In the genomic region with DNA sequence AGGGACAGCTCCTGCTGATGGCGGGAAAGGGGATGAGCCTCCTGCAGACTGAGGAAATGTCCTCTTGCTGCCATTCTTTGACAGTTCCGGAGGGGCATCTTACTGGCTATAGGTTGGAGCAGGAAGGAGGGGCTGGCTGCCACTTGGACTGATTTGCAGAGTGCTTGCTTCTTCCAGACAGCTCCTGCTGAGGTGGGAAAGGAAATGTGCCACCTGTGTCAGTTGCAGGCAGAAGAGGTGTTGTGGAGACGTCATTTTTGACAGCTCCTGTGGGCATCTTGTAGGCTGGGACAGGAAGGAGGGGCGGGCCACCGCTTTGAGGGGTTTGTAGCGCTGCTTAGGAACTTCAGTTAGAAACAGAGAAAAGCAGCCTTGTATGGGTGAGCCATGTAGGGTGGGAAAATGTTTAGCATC, we compare ENCODE assay signal across 8 mouse cellular contexts. TPM values are rescaled to one million over a fixed set of nuclear protein-coding genes. Genes with fewer than 3 reads are reported as not detected.
DNase-seq lines count a peak whose midpoint lies in the region; ATAC-seq and TF ChIP-seq lines count a peak whose summit lies in the region.

No protein-coding gene starts in this region.

- H3K4me3 ChIP-seq in heart, embryonic 14.5 days (ENCODE audit: control insufficient read depth in 1 of 2, insufficient read depth in 1 of 2, low read depth in 1 of 2, low read length in 2 of 2): peak overlapping the region; percentile 41 to 54; a peak in 3 of 4 replicates
- H3K4me3 ChIP-seq in midbrain, postnatal 0 days (ENCODE audit: low read depth, low read length): peak overlapping the region; percentile 38

- no peak for TF ChIP-seq POLR2A in brain, embryonic 14.5 days (IDR thresholded peaks at IDR 0.05; ENCODE audit: borderline replicate concordance, extremely low read depth, insufficient read depth, insufficient read length, poor library complexity, severe bottlenecking)

- no peaks in the 10 kb centered on the region for H3K9me3 ChIP-seq in heart, embryonic 14.5 days (ENCODE audit: control insufficient read depth, low read length)
- no peaks in the 10 kb centered on the region for H3K9me3 ChIP-seq in midbrain, postnatal 0 days (ENCODE audit: low read length)

- WGBS in heart, embryonic 14.5 days: 48% methylated on average over 6 of the region's 6 CpGs
- 69% methylated on average over 6 of the region's 6 CpGs for WGBS in midbrain, postnatal 0 days

- H3K9ac ChIP-seq in heart, embryonic 14.5 days (ENCODE audit: low read length): peak overlapping the region; percentile 61; the same call in 1 of the 2 replicates
- H3K9ac ChIP-seq in midbrain, postnatal 0 days (replicated peaks; ENCODE audit: low read length, poor library complexity, severe bottlenecking): no peak overlapping the region

- no peaks in the 10 kb centered on the region; the same call in 1 of the 2 replicates for H3K27me3 ChIP-seq in heart, embryonic 14.5 days (ENCODE audit: control insufficient read depth, insufficient read depth, low read length)
- H3K27me3 ChIP-seq in midbrain, postnatal 0 days (ENCODE audit: insufficient read depth, low read length): no peaks in the 10 kb centered on the region

- DNase-seq in heart, adult 8-10 months (ENCODE audit: low spot score): no peak
- DNase-seq in brain, embryonic 14.5 days (ENCODE audit: low read depth): peak; percentile 67
- DNase-seq in induced T-regulatory cell, adult 2 months (ENCODE audit: low read depth): peak; percentile 49
- DNase-seq in midbrain, postnatal 0 days (ENCODE audit: low spot score): peak; percentile 44
- no peak for DNase-seq in layer of hippocampus, postnatal 14 days (ENCODE audit: low spot score in 2 of 2)
- no peak for DNase-seq in urinary bladder, postnatal 14 days (ENCODE audit: low spot score)
- DNase-seq in ovary, adult 18-20 months (ENCODE audit: low spot score): no peak

- no peak for ATAC-seq in heart, embryonic 14.5 days (ENCODE audit: insufficient number of reproducible peaks, insufficient read depth, low FRiP score, low read depth)
- peak; percentile 67 for ATAC-seq in midbrain, postnatal 0 days (ENCODE audit: low FRiP score)

- no peaks in the 10 kb centered on the region; a peak in 1 of 4 replicates for H3K4me1 ChIP-seq in heart, embryonic 14.5 days (ENCODE audit: control insufficient read depth in 2 of 2, insufficient read depth in 2 of 2, low read length in 2 of 2)
- no peaks in the 10 kb centered on the region for H3K4me1 ChIP-seq in midbrain, postnatal 0 days (ENCODE audit: insufficient read depth, low read length)

- no peak for TF ChIP-seq CTCF in brain, embryonic 14.5 days (IDR thresholded peaks at IDR 0.05; ENCODE audit: borderline replicate concordance, extremely low read depth, insufficient read depth, insufficient read length)
- TF ChIP-seq CTCF in midbrain, postnatal 0 days (IDR thresholded peaks at IDR 0.05): no peak

- H3K4me2 ChIP-seq in heart, embryonic 14.5 days (ENCODE audit: low read length): peak overlapping the region; percentile 58
- H3K4me2 ChIP-seq in midbrain, postnatal 0 days (ENCODE audit: low read depth, low read length, poor library complexity, severe bottlenecking): peak overlapping the region; percentile 44

- no peak overlapping the region for H3K27ac ChIP-seq in heart, embryonic 14.5 days (replicated peaks in 1 of 2; ENCODE audit: control insufficient read depth in 1 of 2, insufficient read depth in 1 of 2, low read depth in 2 of 2, low read length in 2 of 2)
- peak overlapping the region; percentile 59 for H3K27ac ChIP-seq in midbrain, postnatal 0 days (ENCODE audit: low read depth, low read length)

- no peaks in the 10 kb centered on the region for H3K36me3 ChIP-seq in heart, embryonic 14.5 days (ENCODE audit: control insufficient read depth, insufficient read depth, low read length)
- H3K36me3 ChIP-seq in midbrain, postnatal 0 days (ENCODE audit: insufficient read depth, low read length): no peaks in the 10 kb centered on the region

RNA-seq across cellular contexts. Expression of a gene that starts 13.3 kb away (rescaled TPM):
- polyA plus RNA-seq in heart, embryonic 14.5 days (2014; fragmentation: Nextera tagmentation; extraction: Ambion mirVana): 0.97 and 1.6 TPM in 2 replicates
- under 1 TPM; 0.31 to 0.79 (median 0.59) TPM for total RNA-seq in heart, adult 8-10 months (2022)
- polyA plus RNA-seq in brain, embryonic 14.5 days (2012; rRNA removed): 1.0 and 1.6 TPM in 2 replicates
- 2.5 and 4.8 TPM in 2 replicates for total RNA-seq in midbrain, postnatal 0 days (2014; rRNA removed)
- polyA plus RNA-seq in midbrain, postnatal 0 days (2015; fragmentation: Nextera tagmentation; extraction: Ambion mirVana): 1.9 and 2.1 TPM in 2 replicates
- total RNA-seq in layer of hippocampus, postnatal 14 days (2021): 1 to 10 TPM; 3.5 to 4.7 TPM

RNA-seq across cellular contexts. Expression of a gene that starts 21.4 kb away (rescaled TPM):
- not detected in 2 replicates for polyA plus RNA-seq in heart, embryonic 14.5 days (2014; fragmentation: Nextera tagmentation; extraction: Ambion mirVana)
- not detected for total RNA-seq in heart, adult 8-10 months (2022)
- not detected in 2 replicates for polyA plus RNA-seq in brain, embryonic 14.5 days (2012; rRNA removed)
- total RNA-seq in midbrain, postnatal 0 days (2014; rRNA removed): not detected in 2 replicates
- polyA plus RNA-seq in midbrain, postnatal 0 days (2015; fragmentation: Nextera tagmentation; extraction: Ambion mirVana): not detected in 2 replicates
- not detected for total RNA-seq in layer of hippocampus, postnatal 14 days (2021)

RNA-seq across cellular contexts. Expression of a gene that starts 39.3 kb away (rescaled TPM):
- polyA plus RNA-seq in heart, embryonic 14.5 days (2014; fragmentation: Nextera tagmentation; extraction: Ambion mirVana): 1.2 and 1.3 TPM in 2 replicates
- 1 to 10 TPM in 3 of 4 experiments, under 1 TPM in 1; 0.87 to 2.2 (median 1.3) TPM for total RNA-seq in heart, adult 8-10 months (2022)
- 2.1 TPM in 2 replicates for polyA plus RNA-seq in brain, embryonic 14.5 days (2012; rRNA removed)
- 1.7 and 3.0 TPM in 2 replicates for total RNA-seq in midbrain, postnatal 0 days (2014; rRNA removed)
- polyA plus RNA-seq in midbrain, postnatal 0 days (2015; fragmentation: Nextera tagmentation; extraction: Ambion mirVana): 0.78 and 0.96 TPM in 2 replicates
- total RNA-seq in layer of hippocampus, postnatal 14 days (2021): 1 to 10 TPM; 2.6 to 4.2 TPM

RNA-seq across cellular contexts. Expression of a gene that starts 59.5 kb away (rescaled TPM):
- polyA plus RNA-seq in heart, embryonic 14.5 days (2014; fragmentation: Nextera tagmentation; extraction: Ambion mirVana): 10.5 and 12.1 TPM in 2 replicates
- 10 to 100 TPM; 15.6 to 18.2 (median 16.7) TPM for total RNA-seq in heart, adult 8-10 months (2022)
- 30.2 and 31.9 TPM in 2 replicates for polyA plus RNA-seq in brain, embryonic 14.5 days (2012; rRNA removed)
- 49.7 and 53.4 TPM in 2 replicates for total RNA-seq in midbrain, postnatal 0 days (2014; rRNA removed)
- 38.5 and 41.8 TPM in 2 replicates for polyA plus RNA-seq in midbrain, postnatal 0 days (2015; fragmentation: Nextera tagmentation; extraction: Ambion mirVana)
- 10 to 100 TPM; 39.0 to 39.2 TPM for total RNA-seq in layer of hippocampus, postnatal 14 days (2021)

Comparison
In these comparisons a context has a peak if more than half of its experiments do, and no peak if none do; other contexts are left out.
1. DNase-seq: peak in brain, embryonic 14.5 days (single experiment), induced T-regulatory cell, adult 2 months (single experiment) and midbrain, postnatal 0 days (single experiment); none in heart, adult 8-10 months (single experiment), layer of hippocampus, postnatal 14 days (0 of 2), urinary bladder, postnatal 14 days (single experiment) and ovary, adult 18-20 months (single experiment).